Mouse (Mus musculus) fibroblast of lung, adult 2 months (primary cell): ENCODE measurements around the gene Camsap3.
A peak's percentile ranks its signal among the peaks of the same experiment; 100 is the strongest.
"Not testable (repeated sequence)": the region's sequence is repeated elsewhere in the genome, so short reads cannot be mapped to it uniquely, and the experiment has no call there.

Experiments
- DNase-seq: peaks from one replicate; pipeline ENCODE4 v3.0.0-alpha.2; 2011; ENCODE audit warnings: low read depth

The Camsap3 gene

DNA sequence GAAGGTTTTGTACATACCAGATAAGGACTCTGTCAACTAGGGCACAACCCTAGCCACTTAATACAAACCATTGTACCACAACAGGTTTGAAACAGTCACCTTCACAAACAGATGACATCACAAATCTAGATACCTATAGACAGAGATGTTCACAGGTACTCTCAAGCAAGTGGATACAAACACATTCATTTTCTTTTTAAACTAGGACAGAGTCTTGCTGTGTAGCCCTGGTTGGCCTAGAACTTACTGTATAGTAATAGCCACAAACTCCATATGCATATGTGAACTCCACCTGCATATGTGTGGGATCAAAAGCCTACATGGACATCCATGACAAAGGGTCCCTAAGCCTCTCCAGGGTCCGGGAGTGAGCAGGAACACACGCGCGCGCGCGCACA, at the start of gene Camsap3:
Camsap3 (plus strand) TSS at position 301 of the 398 bp plus-strand sequence.
- DNase-seq: no peak

DNA sequence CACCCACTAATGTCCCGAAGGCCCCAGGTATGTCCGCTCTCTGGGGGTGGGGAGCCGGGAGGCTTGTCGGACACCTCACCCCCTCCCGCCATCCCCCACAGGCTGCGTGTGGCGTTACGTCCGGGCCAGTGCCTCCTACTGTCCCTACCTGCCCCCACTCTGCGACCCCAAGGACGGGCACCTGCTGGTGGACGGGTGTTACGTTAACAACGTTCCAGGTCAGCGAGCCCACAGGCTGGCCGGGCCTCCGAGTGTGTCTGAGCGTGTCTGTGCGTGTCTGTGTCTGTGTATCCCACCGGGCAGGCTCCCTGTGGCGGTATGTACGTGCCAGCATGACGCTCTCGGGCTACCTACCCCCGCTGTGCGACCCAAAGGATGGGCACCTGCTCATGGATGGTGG, 49.4 kb upstream of the Camsap3 start:
- DNase-seq: no peak

DNA sequence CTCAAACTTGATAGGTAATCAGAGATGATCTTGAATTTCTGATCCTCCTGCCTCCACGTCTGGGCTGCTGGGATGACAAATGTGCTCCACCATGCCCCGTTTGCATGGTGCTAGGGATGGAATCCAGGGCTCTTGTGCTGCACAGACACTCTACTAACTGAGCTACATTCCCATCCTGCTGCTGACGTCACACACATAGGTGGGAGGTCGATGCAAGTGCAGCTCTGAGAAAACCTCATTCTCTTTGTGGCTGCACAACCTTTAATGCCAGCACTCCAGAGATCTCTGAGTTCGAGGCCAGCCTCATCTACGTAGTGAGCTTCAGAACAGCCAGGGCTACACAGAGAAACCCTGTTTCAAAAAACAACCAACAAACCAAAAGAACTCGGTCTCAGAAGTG, 47.9 kb upstream of the Camsap3 start:
- DNase-seq: no peak

DNA sequence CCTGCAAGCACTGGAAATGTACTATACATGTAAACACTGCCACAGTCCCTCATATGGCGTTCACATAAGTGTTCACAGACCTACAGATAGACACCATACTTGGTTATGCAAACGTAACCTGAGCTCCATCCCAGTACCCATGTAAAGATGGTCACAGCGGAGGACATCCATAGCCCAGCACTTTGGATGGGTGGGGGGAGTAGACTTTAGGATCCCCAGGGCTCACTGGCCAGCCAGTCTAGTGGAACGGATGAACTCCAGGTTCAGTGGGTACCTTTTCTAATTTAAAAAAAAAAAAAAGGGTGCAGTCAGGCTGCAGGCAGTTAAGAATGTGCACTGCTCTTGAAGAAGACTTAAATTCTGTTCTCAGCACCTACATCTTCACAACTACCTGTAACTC, 47.0 kb upstream of the Camsap3 start:
- no peak for DNase-seq

DNA sequence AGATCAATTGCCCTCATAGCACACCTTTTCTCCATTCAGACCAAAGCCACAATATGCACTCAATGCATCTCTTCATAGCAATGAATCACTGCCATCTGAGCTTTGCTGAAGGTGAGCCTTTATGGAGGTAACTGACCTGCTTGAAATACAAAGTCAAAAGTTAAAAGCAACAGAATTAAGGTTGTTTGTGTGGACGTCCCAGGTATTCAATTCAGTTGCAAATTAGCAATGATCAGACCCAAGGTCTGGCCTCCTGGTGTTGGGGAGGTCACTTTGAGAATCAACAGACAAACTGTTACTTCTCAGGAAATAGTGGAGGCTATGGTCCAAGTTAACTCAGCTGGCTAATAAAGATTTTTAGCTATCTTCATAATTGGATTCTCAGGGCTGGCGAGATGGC, 40.6 kb upstream of the Camsap3 start:
- no peak for DNase-seq

DNA sequence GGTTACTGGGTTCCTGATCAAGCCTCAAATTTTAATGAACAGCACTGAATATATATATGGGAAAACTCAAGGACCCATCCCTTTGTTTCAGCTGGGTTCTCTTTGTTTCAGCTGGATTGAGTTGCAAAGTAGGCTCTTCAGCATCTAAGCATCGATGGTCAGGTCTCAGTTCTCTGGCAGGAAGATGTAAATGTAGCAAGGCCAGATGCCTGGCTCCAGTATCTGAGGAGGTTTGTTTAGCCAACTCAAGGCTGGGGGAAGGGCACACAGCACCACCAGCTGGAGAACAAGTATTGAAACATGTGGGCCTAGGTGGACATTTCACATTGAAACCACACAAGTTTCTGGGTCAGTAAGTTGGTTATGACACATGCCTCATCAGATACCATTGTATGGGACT, 34.9 kb upstream of the Camsap3 start:
- DNase-seq: no peak

DNA sequence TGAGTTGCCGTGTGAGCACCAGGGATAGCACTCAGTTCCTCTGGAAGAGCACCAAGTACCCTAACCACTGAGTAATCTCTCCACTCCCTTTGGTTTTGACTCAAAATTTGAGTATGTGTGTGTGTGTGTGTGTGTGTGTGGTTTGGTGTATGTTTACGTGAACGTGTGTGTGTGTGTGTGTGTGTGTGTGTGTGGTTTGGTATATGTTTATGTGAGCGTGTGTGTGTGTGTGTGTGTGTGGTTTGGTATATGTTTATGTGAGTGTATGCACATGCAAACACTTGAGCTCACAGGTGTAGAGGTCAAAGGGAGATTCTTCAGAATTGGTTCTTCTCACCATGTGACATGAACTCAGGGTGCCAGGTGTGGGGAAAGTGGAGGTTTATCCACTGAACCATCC, 31.0 kb upstream of the Camsap3 start:
- DNase-seq: no peak

DNA sequence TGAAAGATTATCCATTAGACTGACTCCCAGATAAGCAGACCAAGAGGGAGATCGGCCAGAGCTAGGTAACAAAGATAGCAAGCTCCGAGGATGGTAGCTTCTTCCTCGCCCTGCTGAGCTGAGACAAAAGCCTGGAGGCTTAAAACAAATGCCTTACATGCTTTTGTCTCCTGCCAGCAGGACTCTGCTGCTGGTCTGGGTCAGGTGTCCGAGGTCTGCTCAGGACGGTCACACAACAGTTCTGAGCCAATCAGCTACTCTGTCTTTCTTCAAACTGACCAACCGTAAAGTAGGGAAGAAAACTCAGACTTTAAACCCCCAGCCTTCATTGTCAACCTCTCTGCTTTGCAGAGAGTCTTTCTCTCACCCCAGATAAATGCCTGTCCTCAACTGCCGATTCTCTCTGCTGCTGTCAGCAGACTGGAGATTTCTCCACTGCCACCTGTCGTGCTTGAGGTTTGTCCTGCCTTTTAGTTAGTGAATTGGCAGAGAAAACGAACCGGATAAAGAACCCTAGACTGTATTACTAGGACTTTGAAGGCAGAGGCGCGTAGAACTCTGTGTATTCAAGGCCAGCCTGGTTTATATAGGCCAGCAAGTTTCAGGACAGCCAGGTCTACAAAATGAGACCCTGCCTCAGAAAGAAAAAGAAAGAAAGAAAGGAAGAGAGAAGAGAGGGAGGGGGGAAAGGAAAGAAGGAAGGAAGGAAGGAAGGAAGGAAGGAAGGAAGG, 19.3 kb upstream of the Camsap3 start, which contains the start of gene C330021F23Rik:
C330021F23Rik (plus strand) TSS at position 350 of the 731 bp plus-strand sequence.
- no peak for DNase-seq

DNA sequence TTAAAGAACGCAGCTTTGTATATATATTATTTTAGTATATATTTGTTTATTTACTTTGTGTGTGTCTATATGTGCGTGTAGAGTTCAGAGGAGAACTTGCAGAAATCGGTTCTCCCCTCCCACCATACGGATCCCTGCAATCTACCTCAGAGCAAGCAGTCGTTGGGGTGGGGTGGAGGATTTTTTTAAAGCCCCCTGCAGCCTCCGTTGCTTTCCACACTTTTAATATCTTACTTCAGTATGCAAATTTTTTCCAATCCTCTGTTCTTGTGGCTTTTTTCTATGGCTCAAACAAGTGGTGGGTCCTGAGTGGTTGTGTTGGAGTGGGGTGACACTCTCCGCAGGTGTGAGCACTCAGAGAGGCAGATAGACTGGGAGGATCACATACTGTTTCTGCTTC, 18.7 kb upstream of the Camsap3 start:
- no peak for DNase-seq

DNA sequence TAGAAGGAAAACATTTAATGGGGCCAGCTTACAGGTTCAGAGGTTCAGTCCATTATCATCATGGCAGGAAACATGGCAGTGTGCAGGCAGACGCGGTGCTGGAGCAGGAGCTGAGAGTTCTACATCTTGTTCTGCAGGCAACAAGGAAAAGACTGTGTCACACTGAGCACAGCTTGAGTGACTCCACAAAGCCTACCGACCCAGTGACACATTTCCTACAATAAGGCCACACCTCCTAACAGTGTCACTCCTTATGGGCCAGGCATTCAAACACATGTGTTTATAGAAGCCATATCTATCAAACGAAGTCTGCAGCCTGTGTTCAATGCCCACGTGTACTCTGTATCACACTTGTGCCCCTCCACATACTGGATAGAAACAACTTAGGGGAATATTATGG, 17.3 kb upstream of the Camsap3 start:
- DNase-seq: no peak

DNA sequence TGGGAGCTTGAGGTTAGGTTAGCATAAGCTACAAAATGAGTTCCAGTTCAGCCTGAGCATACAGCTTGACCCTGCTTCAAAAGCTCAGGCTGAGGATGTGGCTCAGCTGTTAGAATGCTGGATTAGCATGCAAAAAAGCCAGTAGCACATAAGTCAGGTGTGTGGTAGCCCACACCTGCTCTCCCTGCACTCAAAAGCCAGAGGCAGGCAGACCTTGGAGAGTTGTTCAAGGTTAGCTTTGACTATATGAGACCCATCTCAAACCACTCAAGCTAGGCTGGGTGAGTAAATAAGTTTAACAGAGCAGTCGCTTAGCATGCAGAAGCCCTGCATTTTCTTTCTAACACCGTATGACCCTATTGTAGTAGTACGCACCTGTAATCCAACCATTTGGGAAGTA, 12.5 kb upstream of the Camsap3 start:
- DNase-seq: no peak

DNA sequence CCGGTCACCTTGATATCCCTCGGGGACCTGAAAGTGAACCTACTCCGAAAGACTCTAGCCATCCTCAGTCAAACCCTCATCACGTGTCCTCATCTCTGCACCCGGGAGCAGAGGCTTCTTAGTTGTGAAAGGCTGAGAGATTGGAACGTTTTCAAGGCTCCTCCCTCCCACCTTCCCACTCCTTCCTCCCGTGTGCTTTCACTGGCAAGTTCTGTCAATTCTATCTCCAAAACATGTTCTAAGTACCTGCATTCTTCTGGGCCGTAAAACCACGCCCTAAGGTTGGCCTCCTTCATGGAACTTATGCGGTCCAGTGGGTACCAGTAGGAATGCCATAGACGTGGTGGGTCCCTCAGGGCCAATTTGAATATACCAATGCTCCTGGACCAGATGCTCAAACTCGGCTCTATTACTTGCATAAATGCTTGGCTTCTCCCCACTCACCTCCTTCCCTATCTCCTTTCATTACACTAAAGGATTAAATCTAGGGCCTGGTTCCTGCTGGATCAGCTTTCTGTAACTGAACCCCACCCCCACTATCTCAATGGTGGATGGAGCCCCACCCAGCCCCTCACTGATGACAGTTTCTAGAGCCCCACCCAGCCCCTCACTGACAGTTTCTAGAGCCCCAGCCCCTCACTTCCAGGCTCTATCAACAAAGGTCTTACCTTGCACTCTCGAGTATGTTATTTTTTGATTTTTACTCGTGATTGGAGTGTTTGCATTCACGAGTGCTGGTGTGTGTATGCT, 10.7 kb upstream of the Camsap3 start:
- no peak for DNase-seq

DNA sequence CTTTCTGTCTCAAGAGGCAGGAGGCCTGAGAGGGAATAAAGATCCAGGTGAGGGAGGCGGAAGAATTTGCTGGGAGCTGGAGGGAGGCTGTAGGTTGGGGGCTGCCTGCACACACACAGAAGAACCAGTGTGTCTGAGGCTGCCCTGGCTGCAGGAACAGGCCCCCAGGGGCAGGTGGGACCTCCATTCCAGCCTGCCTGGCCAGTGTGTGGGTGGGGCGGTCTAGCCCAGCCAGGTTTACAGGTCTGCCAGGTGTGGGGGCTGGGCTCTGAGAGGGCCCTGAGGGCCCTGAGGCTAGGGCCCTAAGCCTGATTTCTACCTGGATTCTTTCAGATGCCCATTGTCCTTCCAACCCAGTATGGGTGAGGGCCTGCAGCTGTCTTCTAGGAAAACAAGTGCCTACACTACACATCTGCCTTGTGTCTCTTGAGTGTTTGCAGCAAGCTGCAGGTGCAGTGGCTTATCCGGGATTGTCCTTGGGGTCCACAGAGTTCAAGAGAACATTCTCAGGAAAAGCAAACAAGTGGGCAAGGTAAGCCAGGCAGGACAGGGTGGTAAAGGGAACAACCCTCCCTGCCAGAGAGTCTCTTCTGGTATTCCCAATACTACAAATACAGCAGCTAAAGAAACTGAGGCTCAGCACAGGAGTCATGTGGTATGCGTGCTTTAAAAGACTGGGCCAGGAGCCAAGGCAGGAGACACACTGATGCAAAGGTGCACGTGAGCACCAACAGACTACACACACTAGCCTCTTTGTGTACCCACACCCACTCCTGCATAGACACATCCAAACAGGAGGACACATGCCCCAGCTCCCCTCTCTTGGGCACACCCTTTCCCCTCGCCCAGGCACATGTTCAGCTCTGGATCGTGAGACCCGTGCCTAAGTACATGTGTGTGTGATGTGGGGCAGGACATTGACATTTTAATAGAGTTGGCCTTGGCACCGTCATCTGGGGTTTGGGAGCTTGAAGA, 7.4 kb upstream of the Camsap3 start:
- no peak for DNase-seq

DNA sequence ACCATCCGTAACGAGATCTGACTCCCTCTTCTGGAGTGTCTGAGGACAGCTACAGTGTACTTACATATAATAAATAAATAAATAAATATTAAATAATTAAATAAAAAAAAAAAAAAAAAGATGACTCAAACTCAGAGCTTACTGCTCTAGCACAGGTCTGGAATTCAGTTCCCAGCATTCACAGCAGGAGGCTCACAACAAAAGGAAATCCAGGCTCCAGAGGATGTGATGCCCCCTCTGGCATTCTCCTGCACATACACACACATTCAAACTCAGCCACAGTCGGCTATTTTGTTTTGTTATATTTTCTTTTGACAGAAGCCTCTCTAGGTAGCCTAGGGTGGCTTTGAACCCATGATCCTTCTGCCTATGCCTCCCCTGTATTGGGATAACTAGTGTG, 5.1 kb upstream of the Camsap3 start:
- DNase-seq: not testable (repeated sequence)

DNA sequence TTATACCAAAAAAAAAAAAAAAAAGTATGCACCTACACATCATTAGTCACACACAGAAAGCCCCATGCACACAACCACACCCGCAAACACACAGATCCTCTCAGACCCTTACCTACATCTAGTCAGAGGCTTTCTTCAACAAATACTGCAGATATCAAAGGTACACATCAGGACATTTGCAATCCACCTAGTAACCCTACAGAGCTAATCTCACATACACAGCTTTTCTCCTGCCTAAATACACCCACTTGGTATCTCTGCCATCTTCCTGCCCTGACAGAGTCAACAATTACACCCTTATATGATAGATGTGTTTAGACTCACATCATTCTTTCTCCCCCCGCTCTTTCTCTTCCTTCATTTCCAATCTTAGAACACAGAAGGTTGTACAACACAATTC, 641 bp upstream of the Camsap3 start:
- no peak for DNase-seq

DNA sequence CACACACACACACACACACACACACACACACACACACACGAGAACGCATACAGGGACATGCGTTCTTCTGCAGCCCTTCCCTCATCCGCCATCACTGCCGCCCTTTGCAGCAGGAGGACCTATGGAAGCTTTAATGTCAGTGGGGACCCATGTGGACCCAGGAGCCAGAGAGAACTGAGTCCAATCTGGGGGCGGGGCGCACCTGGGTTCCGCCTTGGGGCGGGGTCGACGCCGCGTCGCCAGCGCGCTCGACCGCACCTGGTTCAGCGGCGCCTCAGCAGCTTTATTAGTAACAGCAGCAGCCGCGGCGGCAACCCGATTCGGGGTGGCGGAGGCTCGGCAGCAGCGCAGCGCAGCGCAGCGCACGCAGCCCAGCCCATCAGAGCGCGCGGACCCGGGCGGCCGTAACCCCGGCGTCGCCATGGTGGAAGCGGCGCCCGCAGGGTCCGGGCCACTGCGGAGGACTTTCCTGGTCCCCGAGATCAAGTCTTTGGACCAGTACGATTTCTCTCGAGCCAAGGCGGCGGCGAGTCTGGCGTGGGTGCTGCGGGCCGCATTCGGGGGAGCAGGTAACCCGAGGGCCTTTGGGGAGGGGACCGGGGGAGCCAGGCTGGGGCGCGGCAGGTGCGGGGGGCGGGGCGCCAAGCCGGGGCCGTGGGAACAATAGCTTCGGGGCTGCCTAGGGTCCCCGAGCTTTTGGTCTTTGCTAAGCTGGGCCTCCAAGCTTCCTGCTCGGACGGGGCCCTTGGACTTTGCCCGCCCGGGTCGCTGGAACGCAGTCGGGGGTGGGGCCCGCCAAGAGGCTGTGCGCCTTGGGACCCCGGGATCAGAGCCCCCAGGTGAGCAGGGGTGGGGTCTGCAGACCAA, 531 bp downstream of the Camsap3 start:
- DNase-seq: no peak

DNA sequence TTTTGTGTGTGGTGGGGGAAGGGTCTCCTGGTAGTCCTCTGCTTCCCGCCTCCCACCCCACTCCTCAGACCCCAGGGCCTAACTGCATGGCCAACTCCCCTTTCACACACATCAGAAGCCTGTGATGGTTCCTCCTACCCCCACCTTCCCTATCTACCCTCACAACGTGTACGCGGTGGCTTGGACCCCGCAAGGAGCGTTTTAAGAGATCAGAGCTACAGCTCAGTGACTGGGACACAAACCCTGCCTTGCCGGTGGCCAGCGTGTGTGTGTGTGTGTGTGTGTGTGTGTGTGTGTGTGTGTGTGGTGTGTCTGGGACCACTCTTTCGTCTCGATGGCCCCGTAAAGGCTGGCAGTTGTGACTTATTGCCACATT, 1.2 kb downstream of the Camsap3 start:
- no peak for DNase-seq

DNA sequence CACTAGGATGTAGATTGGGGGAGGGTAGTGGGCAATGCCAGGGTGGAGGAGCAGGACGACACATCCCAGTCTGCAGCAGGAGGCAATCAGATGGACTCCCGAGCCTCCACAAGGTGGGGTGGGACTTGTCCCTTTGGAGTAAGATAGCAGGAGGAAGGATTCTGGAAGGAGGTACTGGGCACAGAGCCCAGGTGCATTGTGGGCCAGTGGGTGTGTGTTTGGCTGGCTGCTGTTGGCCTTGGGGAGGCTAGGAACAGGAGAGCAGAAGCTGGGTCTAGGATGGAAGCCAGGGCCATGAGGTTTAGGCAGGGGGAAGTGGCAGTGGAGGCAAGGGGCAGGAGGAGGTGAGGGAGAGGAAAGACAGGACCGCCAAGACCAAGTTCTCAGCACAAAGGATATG, 6.4 kb downstream of the Camsap3 start:
- no peak for DNase-seq

DNA sequence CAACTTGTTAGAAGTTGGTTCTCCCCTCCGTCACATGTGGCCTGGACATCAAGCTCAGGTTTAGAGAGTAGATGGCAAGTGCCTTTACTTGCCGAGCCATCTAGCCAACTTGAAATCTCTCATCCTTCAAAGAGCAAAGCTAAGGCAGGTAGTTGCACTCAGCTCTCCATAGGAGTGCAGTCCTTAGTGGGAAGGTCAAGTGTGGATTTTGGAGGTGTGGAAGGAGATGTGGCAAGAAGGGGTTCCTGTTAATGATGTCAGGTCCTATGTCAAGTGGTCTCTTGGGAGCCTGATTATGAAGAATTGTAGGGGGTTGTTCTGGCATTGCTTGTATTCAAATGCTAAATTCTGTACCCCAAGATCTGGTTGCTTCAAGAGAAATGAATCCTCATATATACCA, 7.4 kb downstream of the Camsap3 start:
- no peak for DNase-seq

DNA sequence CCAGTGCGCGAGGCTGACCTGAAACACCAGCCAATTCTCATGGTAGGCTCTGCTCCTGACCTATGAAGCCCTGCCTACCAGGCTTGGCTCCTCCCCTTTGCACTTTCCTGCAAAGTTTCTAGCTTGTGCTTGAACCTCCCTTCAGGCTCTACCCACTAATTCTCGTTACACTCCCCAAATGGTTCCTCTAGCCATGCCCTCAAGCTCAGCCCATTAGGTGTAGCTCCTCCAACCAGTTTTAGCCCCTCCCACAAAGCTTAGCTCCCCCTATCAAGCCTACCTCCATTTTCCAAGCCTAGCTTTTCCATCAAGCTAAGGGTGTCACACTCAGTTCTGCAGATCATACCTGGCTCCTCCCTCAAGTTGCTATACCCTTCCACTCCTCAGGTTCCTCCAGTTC, 11.0 kb downstream of the Camsap3 start:
- no peak for DNase-seq

DNA sequence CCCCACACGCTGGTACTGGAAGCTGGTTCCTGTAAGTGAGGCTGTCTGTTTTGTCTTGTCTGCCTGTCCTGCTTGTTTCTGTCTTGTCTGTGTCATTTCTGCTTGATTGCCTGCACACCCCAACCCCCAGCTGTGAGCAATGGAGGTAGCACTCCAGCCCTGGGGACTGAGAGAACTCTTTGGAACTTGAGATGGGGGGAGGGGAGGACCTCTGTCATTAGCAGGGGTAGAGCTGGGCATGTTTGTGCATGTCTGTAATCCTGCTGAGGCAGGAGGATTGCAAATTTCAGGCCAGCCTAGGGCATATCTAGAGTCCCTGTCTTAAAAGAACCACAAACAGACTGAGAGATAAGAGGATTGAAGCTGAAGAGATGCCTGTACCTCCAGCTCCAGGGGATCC, 12.1 kb downstream of the Camsap3 start:
- no peak for DNase-seq

DNA sequence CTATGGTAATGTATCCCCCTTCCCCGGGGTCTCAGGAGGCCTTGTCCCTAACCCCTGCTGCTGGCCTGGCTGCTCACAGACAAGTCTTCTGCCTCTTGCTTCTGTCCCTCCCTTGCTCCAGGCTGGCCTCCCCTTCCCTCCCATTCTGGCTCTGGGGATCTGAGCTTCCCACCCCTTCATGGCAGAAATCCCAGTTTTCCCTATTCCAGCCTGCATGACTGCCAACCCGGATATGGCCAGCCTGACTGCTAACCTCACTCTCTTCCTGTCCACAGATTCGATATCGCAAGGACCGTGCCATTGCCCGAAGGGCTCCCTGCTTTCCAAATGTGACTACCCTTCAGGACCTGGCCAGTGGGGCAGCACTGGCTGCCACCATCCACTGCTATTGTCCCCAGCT, 13.3 kb downstream of the Camsap3 start:
- peak; percentile 20 for DNase-seq
